Mouse (Mus musculus): Measurements from ENCODE around the gene Decr2.

The Decr2 gene

GRCm38 (mm10) chr17:26066488-26067020, 23.6 kb downstream of the Decr2 start:
- intact Hi-C loops (cut with DNase I), result no loop called here

DNA sequence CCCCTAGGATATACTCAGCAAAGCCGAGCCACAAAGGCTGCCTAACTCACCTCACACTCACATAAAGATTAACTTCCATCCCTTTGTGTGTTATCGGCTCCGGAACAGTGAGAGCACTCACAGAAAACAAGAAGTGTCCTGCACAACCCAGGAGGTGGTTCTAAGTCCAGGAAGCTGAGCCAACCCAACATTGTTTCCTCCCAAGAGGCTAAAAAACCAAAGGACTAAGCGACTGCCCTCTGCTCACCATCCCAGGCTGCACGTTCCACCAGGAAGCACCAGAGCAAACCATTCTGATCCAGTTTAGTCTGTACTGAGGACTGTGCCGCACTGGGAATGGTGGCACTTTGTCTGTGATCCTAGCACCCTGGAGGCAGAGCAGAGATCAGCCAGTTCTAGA, 25.2 kb downstream of the Decr2 start:
- intact Hi-C loops (cut with DNase I), result no loop called here

DNA sequence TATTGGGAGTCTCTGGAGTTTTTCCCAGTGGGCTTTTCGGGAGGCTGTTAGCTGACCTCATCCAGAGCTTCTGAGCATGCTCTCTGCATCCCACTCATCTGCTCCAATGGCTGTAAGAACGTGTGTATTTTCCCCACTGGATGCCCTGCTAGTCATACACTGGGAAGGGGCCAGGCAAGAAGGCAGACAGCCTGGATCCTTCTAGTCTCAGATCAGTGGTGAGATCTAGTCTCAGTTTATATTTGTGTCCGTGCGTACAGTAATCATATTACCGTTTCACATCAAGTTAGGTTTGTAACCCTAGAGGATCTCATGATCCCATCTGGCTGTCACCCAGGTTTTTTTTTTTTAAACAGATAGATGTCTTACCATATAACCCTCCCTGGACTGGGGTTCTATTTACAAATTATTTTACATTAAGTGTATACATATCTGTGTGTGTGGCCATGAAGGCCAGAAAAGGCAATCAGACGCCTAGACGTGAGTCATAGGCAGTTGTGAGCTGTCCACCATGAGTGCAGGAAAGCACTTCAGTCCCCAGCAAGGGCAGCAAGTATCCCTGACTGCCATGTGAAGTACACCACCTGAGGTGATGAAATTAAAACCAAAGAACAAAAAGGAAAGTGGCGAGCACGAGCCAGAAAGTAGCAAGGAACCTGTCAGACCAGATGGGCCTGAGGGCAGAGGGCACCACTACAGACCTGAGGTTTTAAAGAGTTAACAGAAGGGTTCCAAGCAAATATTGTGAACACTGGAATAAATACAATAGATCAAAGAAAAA, 32.2 kb downstream of the Decr2 start:
- intact Hi-C loops (cut with DNase I), result no loop called here

GRCm38 (mm10) chr17:26057278-26057677, 32.9 kb downstream of the Decr2 start:
- intact Hi-C loops (cut with DNase I), result no loop called here

DNA sequence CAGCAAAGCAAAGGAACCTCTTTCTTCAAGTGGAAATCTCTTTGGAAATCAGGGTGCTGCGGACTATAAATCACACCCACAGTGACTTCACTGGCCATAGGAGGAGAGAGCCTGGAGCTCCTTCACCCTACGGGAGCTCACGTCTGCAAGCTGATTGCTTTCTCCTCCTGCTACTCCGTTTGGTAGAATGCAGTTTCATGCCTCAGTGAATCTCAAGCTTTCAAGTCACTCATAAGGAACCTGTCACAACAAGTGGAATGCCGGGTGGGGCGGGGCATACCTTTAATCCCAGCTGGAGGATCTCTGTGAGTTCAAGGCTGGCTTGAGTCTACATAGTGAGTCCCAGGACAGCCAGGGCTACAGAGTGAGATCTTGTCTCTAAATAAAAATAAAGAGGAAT, 35.0 kb downstream of the Decr2 start:
- intact Hi-C loops (cut with DNase I), result no loop called here

DNA sequence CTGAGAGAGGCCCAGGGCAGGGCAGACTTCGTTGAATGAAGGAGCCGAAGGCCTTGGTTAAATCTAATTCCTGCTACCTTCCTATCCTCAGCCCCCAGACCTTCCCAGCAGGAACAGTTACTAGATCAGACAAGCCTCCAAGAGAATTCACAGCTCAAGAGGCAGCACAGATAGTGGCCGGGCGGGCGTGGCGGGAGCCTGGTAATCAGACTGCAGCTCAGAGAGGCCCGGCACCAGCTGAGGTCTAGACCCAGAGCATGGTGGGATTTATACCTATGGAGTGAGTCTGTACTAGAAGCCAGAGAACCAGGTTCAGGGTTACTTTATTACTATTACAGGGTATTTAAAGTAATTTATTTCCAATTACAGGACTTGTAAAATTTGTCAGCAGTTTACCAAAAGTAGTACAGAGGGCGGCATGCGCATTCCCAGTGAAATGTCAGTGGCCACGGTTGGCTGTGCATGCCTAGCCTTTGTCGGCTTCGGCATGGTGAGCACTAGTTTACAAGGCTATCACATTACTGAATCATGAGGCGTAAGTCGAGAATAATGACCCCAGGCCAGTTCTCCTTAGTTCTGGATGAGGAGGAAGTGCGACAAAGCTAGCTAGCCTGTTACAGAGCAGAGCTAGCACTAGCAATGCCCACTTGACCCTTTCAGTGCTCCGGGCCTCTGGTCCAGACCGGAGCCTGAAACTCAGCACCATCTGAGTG, 35.8 kb downstream of the Decr2 start:
- intact Hi-C loops (cut with DNase I), result no loop called here

GRCm38 (mm10) chr17:26052706-26053105, 37.4 kb downstream of the Decr2 start:
- intact Hi-C loops (cut with DNase I), result no loop called here

GRCm38 (mm10) chr17:26052074-26052473, 38.1 kb downstream of the Decr2 start:
- intact Hi-C loops (cut with DNase I), result no loop called here

GRCm38 (mm10) chr17:26048118-26048517, 42.0 kb downstream of the Decr2 start:
- intact Hi-C loops (cut with DNase I), result no loop called here

DNA sequence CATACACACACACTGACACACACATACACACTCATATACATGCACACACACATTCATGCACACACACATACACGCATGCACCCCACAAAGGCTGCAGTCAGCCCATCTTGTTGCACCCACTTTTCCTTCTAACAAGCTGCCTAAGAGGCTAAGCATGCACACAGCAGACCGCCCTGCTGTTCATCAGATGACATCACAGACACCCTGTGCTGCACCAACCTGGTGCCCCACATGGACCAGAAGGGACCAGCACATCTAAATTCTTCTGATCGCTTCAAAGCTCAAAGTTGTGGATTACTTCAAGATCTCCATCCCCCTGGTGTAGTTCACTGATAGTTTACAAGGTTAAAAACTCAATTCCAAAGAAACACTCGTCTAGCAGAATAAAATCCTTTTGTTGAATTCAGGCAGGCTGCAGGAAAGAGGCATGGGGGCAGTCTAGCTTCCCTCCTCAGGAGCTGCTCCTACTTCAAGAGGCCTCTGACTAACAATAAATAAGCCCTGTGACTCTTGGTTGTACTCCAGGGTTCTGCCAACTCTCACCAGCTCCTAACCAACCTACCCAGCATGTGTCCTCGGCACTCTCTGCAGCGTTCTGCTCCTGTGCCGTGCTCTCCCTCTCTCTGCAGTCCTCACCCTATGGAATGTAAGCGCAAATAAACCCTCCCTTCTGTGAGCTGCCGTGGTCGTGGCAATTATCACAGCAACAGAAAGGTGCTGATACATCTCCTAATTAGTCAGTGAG, 43.7 kb downstream of the Decr2 start:
- intact Hi-C loops (cut with DNase I), result no loop called here

GRCm38 (mm10) chr17:26045285-26045684, 44.9 kb downstream of the Decr2 start:
- intact Hi-C loops (cut with DNase I), result no loop called here

DNA sequence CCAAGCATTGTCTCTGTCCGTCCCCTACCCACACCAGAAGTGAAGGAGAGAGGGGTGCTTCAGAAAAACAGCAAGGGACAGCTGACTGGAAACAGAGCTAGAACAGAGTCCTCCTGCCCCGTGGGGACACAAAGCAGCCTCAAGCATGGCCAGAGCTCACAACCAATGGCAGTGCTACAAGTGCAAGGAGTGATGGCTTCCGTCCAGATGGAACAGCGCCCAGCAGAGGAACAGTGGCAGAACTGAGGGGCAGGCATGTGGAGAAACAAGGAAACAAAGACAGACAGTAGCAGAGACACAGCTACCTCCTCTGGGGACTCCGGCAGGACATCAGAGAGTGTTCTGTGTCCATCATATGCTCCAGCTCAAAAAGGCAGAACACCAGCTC, 46.9 kb downstream of the Decr2 start:
- intact Hi-C loops (cut with DNase I), result no loop called here

GRCm38 (mm10) chr17:26042599-26043248, 47.4 kb downstream of the Decr2 start:
- intact Hi-C loops (cut with DNase I), result no loop called here

GRCm38 (mm10) chr17:26041111-26041802, 48.9 kb downstream of the Decr2 start:
- intact Hi-C loops (cut with DNase I), result loop anchor here (2.0 kb wide), 1 partner anchor 50 kb away; the partner anchor contains the start of gene Decr2

- intact Hi-C loops (cut with DNase I), result loop anchor here (2.0 kb wide), 1 partner anchor 50 kb away; the partner anchor contains the start of gene Decr2
Observed at GRCm38 (mm10) chr17:26040711-26041110, 49.4 kb downstream of the Decr2 start.

DNA sequence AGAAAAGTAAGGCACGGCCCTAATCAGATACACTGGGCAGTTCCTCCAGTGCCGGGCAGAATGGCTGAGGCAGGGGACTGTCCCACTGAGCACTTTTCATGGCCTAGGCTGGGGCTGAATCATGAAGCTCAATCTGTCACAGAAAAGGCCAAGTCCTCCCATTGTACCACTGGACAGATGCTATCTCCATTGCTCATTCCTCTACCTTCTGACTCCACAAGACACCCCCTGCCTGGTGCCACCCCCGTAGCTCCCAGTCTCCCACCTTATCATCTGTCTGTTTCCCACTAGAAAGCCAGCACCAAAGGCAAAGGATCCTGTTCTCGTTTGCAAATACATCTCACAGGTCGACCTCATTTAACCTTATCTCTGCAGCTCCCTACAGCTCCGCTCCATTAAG, 58.1 kb downstream of the Decr2 start:
- intact Hi-C loops (cut with DNase I), result no loop called here

DNA sequence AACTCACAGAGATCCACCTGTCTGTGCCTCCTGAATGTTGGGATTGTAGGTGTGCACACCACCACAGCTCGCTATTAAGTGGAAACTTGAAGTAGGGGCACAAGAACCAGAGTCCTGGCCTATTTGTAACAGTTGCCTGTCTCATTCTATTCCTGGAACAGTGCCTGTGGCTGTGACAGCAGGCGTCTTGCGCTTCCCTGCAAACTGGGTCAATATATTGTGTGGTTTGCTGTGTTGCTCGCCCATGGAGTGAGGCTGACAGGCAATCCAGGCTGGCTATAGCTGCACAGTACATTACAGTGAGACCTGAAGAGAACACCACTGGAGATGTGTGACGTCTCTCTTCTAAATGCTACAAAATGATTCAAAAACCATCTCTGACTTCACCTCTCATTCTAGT, 58.6 kb downstream of the Decr2 start:
- intact Hi-C loops (cut with DNase I), result no loop called here
